Mouse (Mus musculus) left cerebral cortex, adult 8-10 months (tissue): ENCODE data around the gene Baz2a. TPM values are rescaled to one million over a fixed set of nuclear protein-coding genes. Genes with fewer than 3 reads are reported as not detected.
"Not testable (repeated sequence)": the region's sequence is repeated elsewhere in the genome, so short reads cannot be mapped to it uniquely, and the experiment has no call there.

Experiments used
- DNase-seq, 2 experiments: peaks; one replicate each; pipeline ENCODE4 v3.0.0; 2022; ENCODE audit warnings: low spot score in 2 of 2
- total RNA-seq, 4 experiments: library from RNA; stranded (reverse); gene quantifications; 2 replicates each; pipeline ENCODE4 v1.2.4; 2022

Gene Baz2a
- total RNA-seq, result 10 to 100 TPM; 36.4 to 39.1 (median 38.4) TPM

DNA sequence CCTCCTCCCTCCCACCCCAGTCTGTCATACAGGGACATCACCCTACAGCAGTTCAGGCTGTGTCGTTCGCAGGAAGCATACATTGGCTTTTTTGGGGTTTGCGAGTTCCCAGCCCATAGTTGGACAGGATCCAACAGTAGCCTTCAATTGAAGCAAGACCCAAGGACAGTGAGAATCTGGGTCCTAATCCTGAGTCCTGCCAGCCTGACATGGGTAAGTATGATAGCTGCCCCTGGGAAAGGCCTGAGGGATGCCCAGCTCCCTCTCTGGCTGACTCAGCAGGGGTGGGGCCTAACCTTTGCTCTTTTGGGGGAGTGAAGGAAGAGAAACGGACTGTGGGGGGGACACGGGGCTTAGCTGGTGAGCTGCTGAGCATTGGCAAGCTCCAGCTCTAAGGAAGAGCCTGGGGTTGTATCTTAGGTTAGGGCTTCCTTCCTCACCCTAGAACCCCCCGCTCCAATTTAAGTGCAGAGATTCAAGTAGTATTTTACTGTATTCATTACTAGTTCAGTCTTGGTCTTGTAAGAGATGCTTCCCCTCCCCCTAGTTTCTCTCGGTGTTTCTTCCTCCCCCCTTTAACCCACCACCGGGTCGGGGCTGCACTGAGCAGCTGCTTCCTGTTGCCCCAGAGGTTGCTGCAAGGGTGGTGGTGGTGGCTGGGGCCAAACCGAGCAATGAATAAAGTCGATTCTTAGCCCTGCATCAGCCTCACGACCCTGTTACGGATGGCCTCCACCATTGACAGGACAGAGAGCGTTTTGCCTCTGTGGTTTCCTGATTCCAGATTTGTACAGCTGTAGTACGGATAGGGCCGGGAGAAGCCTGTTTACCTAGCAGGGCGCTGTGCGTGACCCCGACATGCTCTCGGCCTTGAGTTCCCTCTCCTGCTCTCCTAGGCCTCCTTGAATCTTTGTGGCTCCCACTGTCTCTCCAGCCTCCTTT, at the start of gene Baz2a:
Gene Baz2a, plus strand, starts transcription at position 14 of the 942 bp plus-strand sequence.
- no peak for DNase-seq

DNA sequence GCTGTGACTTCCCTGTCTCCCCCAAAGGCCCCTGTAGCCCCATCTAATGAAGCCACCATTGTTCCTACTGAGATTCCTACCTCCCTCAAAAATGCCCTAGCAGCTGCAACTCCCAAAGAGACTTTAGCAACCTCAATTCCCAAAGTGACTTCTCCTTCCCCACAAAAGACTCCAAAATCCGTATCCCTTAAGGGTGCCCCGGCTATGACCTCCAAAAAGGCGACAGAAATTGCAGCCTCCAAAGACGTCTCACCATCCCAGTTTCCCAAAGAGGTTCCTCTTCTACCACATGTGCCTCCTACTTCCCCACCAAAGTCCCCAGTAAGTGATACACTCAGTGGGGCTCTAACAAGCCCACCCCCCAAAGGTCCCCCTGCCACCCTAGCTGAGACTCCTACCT, 49.7 kb upstream of the Baz2a start:
- no peak for DNase-seq

DNA sequence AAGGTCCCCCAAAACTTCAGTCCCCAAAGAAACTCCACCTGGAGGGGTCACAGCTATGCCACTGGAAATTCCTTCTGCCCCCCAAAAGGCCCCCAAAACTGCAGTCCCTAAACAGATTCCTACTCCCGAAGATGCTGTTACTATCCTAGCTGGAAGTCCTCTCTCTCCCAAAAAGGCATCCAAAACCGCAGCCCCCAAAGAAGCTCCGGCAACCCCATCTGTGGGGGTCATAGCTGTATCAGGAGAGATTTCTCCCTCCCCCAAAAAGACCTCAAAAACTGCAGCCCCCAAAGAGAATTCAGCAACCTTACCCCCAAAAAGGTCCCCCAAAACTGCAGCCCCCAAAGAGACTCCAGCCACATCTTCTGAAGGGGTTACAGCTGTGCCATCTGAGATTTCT, 48.9 kb upstream of the Baz2a start:
- no peak for DNase-seq

DNA sequence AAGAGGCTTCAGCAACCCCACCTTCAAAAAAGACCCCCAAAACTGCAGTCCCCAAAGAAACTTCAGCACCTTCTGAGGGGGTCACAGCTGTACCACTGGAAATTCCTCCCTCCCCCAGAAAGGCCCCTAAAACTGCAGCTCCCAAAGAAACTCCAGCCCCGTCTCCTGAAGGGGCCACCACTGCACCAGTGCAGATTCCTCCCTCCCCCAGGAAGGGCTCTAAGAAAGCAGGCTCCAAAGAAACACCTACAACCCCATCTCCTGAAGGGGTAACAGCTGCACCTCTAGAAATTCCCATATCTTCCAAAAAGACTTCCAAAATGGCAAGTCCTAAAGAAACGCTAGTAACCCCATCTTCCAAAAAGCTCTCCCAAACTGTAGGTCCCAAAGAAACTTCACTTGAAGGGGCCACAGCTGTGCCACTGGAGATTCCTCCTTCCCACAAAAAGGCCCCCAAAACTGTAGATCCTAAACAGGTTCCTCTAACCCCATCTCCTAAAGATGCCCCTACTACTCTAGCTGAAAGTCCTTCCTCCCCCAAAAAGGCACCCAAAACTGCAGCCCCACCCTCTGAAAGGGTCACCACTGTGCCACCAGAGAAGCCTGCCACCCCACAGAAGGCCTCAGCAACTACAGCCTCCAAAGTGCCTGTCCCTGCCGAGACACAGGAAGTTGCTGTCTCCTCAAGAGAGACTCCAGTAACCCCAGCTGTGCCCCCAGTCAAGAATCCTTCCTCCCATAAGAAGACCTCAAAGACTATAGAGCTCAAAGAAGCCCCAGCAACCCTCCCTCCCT, 48.1 kb upstream of the Baz2a start:
- no peak for DNase-seq

DNA sequence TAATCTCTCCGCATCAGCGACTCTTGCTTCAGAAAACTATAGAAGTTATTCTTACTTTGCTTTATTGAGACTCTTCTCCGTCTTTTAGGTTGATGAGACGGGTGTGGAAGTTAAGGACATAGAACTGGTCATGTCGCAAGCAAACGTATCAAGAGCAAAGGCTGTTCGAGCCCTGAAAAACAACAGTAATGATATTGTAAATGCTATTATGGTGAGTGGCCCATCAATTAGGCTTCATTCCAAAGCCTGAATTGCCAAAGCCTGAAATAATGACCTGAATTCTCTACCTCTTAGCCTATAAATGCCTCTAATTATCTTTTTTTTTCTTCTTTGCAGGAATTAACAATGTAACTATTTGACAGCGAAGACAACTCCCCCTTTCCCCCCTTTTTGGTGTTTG, 43.2 kb upstream of the Baz2a start:
- no peak for DNase-seq

DNA sequence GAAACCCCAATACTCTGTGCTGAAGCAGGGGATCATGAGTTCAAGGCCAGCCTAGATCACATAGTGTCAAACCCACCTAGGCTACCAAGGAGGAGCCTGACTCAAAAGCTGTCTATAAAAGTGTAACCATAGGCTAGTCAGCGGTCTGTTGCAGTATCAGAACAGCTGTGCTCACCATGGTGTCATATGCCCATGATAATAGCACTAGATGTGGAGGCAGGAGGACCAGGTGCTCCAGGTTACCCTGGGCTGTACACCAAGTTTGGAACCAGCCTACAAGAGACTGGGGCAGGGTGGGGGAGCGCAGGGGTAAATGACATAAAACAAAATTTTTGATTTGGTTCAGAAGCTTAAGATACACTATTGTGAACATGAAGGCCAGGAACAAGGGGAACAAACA, 41.6 kb upstream of the Baz2a start:
- DNase-seq, result no peak

DNA sequence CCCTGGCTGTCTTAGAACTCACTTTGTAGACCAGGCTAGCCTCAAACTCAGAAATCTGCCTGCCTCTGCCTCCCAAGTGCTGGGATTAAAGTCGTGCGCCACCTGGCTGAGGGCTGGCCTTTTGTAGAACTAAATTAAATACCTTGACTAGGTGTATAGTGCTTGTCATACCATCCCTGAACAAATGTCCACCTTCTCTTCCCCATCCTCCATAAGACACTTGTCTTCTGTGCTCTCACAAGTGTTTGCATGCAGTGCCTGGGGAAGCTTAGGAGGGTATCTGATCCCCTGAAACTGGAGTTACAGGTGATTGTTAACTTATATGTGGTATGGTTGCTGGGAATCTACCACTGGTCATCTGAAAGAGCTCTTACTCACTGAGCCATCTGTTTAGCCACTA, 41.0 kb upstream of the Baz2a start:
- no peak for DNase-seq

DNA sequence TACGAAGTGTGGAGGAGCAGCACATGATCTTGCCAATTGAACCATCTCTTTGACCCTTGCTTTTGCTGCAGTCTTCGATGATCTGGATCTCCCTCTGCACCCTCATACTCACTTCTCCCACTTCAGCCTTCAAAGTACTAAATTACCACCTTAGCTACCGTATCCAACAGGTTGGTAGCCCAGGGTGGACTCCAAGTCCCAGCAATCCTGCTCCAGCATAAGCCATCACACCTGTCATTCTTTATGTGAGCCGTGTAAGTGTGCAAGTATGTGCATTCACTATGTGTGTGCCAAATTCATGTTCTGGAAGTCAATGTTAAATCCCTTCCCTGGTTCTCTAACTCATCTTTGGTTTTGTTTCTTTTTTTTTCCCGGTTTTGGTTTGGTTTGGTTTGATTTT, 39.8 kb upstream of the Baz2a start:
- no peak for DNase-seq

DNA sequence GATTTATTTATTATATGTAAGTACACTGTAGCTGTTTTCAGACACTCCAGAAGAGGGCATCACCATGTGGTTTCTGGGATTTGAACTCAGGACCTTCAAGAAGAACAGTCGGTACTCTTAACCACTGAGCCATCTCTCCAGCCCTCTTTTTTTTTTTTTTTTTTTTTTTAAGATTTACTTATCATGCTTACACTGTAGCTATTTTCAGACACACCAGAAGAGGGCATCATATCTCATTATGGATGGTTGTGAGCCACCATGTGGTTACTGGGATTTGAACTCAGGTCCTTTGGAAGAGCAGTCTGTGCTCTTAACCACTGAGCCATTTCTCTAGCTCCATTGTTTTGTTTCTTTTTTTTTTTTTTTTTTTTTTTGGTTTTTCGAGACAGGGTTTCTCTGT, 39.2 kb upstream of the Baz2a start:
- DNase-seq, result not testable (repeated sequence)

DNA sequence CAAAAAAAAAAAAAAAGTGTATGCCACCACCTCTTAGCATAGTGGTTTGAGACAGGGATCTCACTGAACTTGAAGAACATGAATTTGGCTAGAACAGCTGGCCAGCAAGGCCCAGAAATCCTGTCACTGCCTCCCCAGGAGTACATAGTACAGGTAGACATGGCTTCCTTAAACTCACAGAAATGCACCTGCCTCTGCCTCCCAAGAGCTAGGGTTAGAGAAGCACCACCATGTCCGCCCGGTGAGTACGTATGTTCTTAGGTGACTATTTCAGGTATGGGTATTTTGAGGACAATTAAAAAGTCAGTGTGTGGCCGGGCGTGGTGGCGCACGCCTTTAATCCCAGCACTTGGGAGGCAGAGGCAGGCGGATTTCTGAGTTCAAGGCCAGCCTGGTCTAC, 38.4 kb upstream of the Baz2a start:
- no peak for DNase-seq

DNA sequence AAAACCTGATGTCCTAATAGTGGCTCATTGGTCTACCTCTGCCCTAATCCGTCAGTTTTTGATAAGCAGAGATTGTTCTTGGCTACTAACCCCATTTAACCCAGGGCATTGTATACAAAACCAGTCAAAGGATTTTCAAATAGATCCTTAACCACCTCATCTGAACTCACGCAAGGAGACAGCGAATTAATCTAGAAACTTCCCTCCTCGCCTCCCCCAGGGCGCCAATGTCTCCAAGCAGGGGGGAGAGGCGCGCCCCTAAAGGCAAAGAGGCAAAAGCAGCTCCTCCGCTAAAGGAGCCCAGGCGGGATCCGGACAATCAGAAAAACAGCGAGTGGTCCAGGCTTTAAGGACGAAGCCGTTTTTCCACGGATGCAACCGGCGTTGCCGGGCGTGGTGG, 33.2 kb upstream of the Baz2a start:
- no peak for DNase-seq

DNA sequence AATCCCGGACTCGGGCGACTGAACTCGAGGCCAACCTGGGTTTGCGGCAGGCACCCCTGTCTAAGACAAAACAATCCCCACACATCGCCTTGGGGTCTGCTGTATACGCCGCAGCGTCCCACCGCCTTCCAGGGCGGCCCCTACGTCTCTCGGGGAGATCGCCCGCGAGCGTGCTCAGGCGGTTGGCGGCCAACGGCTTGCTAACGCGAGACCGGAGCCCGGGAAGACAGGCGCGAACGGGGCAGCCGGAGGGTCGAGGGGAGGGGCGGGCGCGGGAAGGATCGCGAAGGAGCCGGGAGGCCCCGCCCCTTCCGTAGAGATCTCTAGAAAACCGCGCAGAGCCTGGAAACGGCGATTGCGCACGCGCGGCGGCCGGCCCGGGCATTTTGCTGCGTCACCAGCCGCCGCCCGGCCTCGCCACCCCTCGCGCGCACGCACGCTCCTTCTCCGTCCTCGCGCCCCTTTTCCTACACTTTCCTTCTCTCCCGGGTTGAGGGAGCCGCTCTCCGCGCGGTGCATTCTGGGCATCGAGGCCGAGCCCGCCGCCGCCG, 32.7 kb upstream of the Baz2a start, which contains the start of gene Ptges3:
Gene Ptges3, plus strand, starts transcription at position 354 of the 551 bp plus-strand sequence.
- peak; percentile 93 to 96 for DNase-seq

DNA sequence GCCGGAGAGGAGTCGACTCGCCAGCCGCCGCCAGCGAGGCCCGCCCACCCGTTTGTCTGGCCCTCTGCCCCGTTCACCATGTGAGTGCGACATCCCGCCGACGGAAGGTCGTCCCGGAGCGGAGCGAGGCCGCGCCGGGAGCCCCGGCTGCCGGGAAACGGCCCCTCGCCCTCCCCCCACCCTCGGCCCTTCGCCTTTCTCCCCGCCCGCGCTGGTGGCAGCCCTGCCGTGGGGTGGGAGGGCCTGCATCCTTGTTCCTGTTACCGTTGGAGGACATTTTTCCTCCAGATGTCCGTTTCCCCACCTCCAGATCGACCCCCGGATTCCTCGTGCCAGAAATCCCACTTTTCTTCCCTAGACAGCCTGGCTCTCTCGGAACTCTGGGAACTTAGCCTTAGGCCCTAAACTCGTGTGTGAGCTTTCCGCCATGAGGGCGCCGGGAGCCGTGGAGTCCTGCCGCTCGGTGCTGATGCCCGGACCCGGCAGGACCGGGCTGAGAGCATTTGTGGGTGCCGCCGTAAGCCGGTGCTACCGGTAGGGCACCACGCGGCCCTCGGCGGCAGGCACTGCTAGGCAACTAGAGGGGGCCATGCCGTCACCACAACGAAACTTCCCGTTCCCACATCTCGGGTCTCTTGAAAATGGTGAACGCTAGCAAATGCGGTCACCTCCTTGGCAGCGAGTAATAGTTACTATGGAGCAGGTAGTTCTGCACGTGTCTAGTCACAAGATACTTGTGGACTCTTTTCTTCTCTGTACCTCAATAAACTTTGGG, 32.0 kb upstream of the Baz2a start:
- peak; percentile 33 to 43 for DNase-seq

DNA sequence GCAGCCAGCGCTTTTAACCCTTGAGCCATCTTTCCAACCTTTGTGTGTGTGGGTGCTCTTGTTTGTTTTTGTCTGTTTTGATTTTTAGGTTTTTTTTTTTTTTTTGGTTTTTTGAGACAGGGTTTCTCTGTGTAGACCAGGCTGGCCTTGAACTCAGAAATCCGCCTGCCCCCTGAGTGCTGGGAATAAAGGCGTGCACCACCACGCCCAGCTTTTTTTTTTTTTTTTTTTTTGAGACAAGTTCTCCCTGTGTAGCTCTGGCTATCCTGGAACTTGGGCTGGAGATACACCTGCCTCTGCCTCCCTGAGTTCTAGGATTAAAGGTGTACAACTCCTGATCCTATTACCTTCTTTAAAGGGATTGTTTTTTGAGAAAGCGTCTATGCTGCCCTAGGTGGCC, 30.3 kb upstream of the Baz2a start:
- DNase-seq, result no peak

DNA sequence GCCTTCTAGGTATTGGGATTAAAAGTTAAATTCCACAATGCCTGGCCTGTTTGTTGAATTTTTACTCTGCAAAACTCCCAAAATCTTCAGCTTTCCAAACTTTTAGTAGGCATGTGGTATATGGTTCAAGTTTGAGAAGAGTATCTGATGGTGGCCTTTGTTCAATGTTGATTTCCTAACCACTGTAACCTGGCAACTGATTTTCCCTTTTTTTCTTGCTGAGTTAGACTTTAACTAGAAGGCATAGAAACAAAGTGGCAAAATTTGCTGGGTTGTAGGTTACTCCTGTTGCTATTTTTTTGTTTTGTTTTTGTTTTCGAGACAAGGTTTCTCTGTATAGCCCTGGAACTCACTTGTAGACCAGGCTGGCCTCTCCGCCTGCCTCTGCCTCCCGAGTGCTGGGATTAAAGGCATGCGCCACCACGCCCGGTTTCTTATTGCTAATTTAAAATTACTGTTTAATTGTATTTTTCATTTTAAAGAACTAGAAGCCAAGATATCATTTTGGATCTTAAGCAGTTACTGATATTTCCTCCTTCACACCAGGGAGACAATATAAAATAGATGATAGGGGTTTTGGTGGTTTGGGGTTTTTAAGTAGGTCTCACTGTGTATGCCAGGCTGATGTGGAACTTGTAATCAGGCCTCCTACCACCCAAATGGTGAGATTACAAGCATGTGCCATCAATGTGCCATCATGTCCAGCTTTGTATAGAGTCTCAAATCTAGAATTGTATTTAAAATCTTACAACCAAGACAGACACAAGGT, 29.0 kb upstream of the Baz2a start:
- DNase-seq, result no peak

DNA sequence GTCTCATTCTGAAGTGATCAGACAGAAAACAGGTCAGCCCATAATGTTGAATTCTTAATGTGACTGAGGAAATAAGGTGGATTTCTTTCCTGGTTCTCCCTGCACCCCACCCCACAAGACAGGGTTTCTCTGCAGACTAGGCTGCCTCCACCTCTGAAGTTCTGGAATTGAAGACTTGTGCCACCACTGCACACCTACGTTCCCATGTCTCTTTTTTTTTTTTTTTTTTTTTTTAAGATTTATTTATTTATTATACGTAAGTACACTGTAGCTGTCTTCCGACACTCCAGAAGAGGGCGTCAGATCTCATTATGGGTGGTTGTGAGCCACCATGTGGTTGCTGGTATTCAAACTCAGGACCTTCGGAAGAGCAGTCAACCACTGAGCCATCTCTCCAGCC, 25.3 kb upstream of the Baz2a start:
- DNase-seq, result no peak

DNA sequence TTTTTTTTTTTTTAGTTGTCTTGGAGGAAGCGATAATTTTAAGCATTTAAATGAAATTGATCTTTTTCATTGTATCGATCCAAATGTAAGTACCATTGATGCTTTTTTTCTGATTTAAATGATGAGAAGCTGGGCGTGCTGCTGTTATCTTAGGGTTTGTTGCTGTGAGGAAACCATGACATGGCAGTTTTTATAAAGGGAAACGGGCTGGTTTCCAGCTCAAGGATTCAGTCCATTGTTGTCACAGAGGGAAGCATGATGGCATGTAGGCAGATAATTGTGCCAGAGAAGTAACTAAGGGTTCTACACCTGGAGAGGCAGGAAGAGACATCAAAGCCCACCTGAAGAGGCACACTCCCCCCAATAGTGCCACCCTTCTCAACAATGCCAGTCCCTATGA, 22.2 kb upstream of the Baz2a start:
- DNase-seq, result no peak

DNA sequence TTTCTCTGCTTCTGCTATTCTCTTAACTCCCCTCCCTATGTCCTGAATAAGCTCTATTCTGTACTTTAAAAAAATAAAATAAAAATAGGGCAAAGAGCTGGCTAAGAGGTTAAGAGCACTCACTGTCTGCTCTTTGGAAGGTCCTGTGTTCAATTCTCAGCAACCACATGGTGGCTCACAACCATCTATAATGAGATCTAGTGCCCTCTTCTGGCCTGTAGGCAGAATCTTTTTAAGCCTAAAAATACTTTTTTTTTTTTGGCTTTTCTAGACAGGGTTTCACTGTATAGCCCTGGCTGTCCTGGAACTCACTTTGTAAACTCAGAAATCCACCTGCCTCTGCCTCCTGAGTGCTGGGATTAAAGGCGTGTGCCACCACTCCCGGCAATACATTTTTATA, 20.9 kb upstream of the Baz2a start:
- DNase-seq, result not testable (repeated sequence)

DNA sequence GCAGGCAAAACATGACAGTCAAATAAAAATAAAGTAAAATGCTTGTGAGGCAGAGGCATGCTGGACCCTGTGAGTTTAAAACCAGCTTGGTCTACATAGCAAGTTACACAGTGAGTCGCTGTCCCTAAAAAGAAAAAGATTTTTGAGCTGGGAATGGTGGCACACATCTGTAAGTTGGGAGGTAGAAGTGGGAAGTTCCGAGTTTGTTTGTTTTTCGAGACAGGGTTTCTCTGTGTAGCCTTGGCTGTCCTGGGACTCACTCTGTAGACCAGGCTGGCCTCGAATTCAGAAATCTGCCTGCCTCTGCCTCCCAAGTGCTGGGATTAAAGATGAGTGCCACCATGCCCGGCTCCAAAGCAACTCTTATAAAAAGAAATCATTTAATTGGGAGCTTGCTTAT, 13.1 kb upstream of the Baz2a start:
- DNase-seq, result not testable (repeated sequence)

DNA sequence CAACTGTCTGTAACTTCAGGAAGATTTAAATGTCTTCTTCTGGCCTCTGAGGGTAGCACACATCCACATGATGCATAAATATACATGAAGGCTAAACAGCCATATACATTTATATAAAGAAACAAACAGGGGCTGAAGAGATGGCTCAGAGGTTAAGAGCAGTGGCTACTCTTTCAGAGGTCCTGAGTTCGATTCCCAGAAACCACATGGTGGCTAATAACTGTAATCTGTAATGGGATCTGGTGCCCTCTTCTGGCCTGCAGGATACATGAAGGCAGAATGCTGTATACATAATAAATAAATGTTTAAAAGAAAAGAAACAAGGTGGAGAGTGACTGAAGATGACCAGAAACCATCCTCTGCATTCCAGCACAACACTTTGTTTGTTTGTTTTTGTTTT, 10.9 kb upstream of the Baz2a start:
- DNase-seq, result no peak
